Mouse (Mus musculus): Measurements from ENCODE around the gene Dusp1. TPM values are rescaled to one million over a fixed set of nuclear protein-coding genes. Genes with fewer than 3 reads are reported as not detected.

Gene Dusp1
- polyA plus RNA-seq, 1 experiment from 2014 or later, result 19.4 TPM

DNA sequence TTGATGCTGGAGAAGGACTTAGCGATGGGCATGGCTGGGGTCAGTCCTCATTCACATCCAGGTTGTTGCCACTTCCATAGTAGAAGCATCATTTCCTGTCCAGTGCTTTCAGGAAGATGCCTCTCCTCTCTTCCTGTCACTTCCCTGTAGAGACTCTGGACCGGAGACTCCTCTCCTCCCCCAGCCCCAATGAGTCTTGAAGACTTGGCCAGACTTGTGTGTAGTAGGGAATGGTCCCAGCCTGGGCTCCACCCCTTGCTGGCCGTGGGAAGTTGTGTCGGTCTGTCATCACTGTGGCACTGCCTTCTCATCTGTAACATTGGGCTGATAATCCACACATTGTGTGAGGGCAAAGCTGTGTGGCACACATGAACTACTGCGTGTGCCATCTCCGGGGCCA lies 21.7 kb upstream of the Dusp1 start:
- Histone ChIP-seq H3K4me3 (no peak overlapping the region), H3K9ac (no peak overlapping the region), H3K36me3 (peaks cover 29% of the 10 kb centered on the region), H3K27ac (0 out of 2 replicates have a peak overlapping the region, but pooled peaks have one; percentile 24), H3K27me3 (no peaks in the 10 kb centered on the region), H3K4me1 (peaks cover 13% of the 10 kb centered on the region), H3K9me3 (no peaks in the 10 kb centered on the region), H3K4me2 (replicated peaks) (no peak overlapping the region)
- 90% methylated on average over 6 of the region's 6 CpGs for WGBS
- ATAC-seq (ENCODE audit: insufficient number of reproducible peaks, insufficient read depth, low FRiP score, low TSS enrichment), result no peak

DNA sequence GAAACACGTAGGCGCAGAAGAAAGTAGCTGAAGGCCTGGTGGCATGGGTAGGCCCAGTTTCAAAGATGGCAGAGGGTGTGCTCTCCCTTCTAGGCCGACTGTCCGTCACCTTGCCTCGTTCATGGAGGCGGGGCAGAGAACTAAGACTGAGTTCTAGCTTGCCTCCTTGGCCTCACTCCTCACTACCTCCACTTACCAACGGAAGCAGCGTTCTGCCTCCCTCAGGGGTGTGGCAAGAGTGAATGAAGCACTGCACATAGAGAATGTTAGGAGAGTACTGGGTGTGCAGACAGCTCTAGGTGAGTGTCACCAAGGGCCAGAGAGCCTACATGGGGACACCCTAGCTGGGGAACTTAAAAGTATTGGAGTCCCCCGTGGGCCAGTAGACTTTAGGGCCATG lies 21.1 kb upstream of the Dusp1 start:
- peaks cover 18% of the 10 kb centered on the region for H3K4me1 ChIP-seq
- no peak overlapping the region for H3K9ac ChIP-seq
- peaks cover 32% of the 10 kb centered on the region for H3K36me3 ChIP-seq
- no peaks in the 10 kb centered on the region for H3K27me3 ChIP-seq
- H3K27ac ChIP-seq, result no peak overlapping the region
- H3K4me3 ChIP-seq, result no peak overlapping the region
- 92% methylated on average over 9 of the region's 9 CpGs for WGBS
- H3K4me2 ChIP-seq (replicated peaks), result no peak overlapping the region
- ATAC-seq (ENCODE audit: insufficient number of reproducible peaks, insufficient read depth, low FRiP score, low TSS enrichment), result no peak
- H3K9me3 ChIP-seq, result no peaks in the 10 kb centered on the region

DNA sequence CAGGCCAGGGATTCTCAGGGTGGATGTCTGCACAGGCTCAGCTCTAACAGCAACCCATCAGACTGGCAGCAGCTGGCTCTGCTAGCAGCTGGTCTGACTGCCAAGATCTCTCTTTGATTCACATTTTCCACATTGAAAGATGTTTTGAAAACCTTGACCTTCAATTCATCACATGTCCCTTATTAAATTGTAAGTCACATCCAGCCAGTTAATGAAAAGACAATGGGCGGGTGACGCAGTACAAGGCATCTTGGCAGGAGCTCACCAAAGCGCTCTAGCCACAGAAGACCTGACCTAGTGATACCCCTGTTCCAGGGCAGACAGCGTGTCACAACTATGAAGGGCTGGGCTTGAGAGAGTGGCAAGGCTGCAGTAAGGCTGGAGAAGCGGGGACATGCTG lies 20.4 kb upstream of the Dusp1 start:
- Histone ChIP-seq H3K4me1 (peaks cover 21% of the 10 kb centered on the region), H3K4me2 (replicated peaks) (no peak overlapping the region), H3K9me3 (no peaks in the 10 kb centered on the region), H3K4me3 (no peak overlapping the region), H3K36me3 (peaks cover 32% of the 10 kb centered on the region), H3K27me3 (no peaks in the 10 kb centered on the region), H3K9ac (no peak overlapping the region), H3K27ac (no peak overlapping the region)
- WGBS, result 90% methylated on average over 5 of the region's 5 CpGs
- no peak for ATAC-seq (ENCODE audit: insufficient number of reproducible peaks, insufficient read depth, low FRiP score, low TSS enrichment)

DNA sequence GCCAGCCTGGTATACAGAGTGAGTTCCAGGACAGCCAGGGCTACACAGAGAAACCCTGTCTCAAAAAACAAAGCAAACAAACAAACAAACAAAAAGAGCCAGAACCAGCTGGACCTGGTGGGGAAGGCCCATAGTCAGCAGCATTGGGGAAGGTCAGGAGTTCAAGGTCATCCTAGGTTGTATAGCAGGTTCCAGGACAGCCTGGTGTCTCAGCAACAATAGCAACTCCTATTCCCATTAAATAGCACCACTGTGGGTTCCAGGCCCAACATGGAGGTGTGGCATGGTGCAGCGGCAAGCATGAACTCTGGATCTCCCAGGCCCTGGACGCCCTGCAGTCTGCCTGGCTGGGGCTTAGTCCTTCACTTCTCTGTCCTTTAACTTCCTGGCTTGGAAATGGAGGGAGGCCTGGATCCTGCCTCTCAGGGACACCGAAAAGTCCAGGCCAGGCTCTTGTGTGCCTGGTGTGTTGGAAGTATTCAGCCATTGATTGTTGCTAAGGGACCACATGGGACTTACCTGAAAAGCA lies 19.0 kb upstream of the Dusp1 start:
- Histone ChIP-seq H3K9ac (no peak overlapping the region), H3K4me2 (replicated peaks) (no peak overlapping the region), H3K4me1 (peaks cover 21% of the 10 kb centered on the region), H3K4me3 (no peak overlapping the region), H3K36me3 (peaks cover 32% of the 10 kb centered on the region), H3K27me3 (no peaks in the 10 kb centered on the region), H3K9me3 (no peaks in the 10 kb centered on the region), H3K27ac (no peak overlapping the region)
- 95% methylated on average over 3 of the region's 3 CpGs for WGBS
- no peak for ATAC-seq (ENCODE audit: insufficient number of reproducible peaks, insufficient read depth, low FRiP score, low TSS enrichment)

DNA sequence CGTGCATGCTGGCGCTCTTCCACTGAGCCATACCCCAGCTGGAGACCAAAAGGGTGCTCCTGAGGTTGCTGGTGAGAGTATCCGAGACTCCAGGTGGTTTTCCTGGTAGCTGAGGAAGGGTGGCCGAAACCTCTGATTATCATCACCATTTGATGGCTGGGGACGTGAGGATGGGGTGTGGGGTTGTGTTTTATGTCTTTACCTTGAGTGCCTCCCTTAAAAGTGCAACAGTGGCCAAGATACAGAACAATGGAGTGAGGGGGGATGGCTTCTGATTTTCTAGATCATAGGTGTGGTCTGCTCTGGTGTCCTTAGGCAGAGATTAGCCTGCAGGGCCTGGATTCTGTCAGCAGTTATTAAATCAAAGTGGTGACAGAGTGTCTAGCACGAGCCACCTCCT lies 17.5 kb upstream of the Dusp1 start:
- no peak overlapping the region for H3K4me2 ChIP-seq (replicated peaks)
- WGBS, result 85% methylated on average over 6 of the region's 6 CpGs
- H3K9me3 ChIP-seq, result no peaks in the 10 kb centered on the region
- H3K9ac ChIP-seq, result no peak overlapping the region
- no peak overlapping the region for H3K27ac ChIP-seq
- H3K27me3 ChIP-seq, result no peaks in the 10 kb centered on the region
- H3K4me3 ChIP-seq, result no peak overlapping the region
- ATAC-seq (ENCODE audit: insufficient number of reproducible peaks, insufficient read depth, low FRiP score, low TSS enrichment), result no peak
- H3K4me1 ChIP-seq, result peaks cover 19% of the 10 kb centered on the region
- peaks cover 39% of the 10 kb centered on the region for H3K36me3 ChIP-seq

DNA sequence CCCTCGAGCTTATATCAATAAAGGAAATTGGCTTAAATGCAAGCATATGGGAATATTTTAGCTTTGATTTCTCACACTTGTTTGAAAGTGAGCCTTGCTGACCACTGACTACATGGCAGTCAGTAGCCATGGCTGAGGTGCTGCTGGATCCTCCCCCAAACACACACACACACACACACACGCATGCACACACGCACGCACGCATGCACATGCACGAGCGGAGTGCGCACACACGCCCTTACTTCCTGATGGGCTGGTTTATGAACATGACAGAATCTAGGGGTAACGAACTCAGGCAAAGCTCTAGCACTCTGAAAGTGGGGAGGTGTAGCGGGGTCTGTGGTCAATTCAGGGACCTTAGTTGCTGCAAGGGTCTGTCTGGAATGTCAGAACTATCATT lies 16.8 kb upstream of the Dusp1 start:
- Histone ChIP-seq H3K36me3 (peaks cover 33% of the 10 kb centered on the region), H3K27ac (no peak overlapping the region), H3K4me1 (peaks cover 12% of the 10 kb centered on the region), H3K27me3 (no peaks in the 10 kb centered on the region), H3K4me3 (no peak overlapping the region), H3K9me3 (no peaks in the 10 kb centered on the region), H3K4me2 (replicated peaks) (no peak overlapping the region), H3K9ac (no peak overlapping the region)
- no peak for ATAC-seq (ENCODE audit: insufficient number of reproducible peaks, insufficient read depth, low FRiP score, low TSS enrichment)
- WGBS, result 85% methylated on average over 11 of the region's 11 CpGs

DNA sequence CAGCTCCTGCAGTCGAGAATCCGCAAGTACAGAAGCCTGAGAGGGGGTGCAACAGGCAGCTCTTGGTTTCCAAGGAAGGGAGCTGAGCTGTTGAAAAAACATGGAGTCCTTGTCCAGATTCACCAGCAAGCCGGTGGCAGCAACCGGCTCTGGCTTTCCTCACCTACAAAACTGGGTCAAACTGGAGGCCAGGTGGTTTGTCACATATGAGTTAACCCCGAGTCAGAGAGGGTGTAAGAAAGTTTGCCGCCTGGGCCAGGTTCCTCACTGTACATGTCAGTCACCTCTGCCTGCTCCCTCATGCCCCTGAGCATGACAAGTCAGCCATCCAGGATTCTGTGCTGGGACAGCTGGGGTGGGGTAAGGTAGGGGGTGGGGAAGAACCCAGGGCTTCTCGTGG lies 16.2 kb upstream of the Dusp1 start:
- Histone ChIP-seq H3K36me3 (peaks cover 32% of the 10 kb centered on the region), H3K27me3 (no peaks in the 10 kb centered on the region), H3K9ac (no peak overlapping the region), H3K9me3 (no peaks in the 10 kb centered on the region), H3K4me1 (peaks cover 12% of the 10 kb centered on the region), H3K27ac (no peak overlapping the region), H3K4me2 (replicated peaks) (no peak overlapping the region), H3K4me3 (no peak overlapping the region)
- ATAC-seq (ENCODE audit: insufficient number of reproducible peaks, insufficient read depth, low FRiP score, low TSS enrichment), result no peak
- 76% methylated on average over 7 of the region's 7 CpGs for WGBS

DNA sequence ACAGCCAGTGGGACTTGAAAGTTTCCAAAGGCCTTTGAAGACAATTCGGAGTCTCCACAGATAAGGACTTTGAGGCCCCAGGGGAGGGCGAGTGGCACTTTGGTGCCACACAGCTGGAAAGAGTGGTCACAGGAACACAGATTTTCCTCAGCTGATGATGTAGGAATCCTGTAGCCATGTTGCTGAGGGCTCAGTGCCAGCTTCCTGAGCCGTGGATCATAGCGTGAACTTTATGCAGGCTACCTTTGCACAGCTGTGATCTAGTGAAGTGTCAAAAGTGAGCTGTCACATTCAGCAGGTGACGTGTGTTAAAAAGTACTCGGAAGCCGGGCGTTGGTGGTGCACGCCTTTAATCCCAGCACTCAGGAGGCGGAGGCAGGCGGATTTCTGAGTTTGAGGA lies 15.4 kb upstream of the Dusp1 start:
- peaks cover 12% of the 10 kb centered on the region for H3K4me1 ChIP-seq
- no peaks in the 10 kb centered on the region for H3K9me3 ChIP-seq
- no peak overlapping the region for H3K9ac ChIP-seq
- no peak overlapping the region for H3K27ac ChIP-seq
- H3K27me3 ChIP-seq, result no peaks in the 10 kb centered on the region
- no peak overlapping the region for H3K4me3 ChIP-seq
- H3K36me3 ChIP-seq, result peaks cover 32% of the 10 kb centered on the region
- WGBS, result 83% methylated on average over 11 of the region's 11 CpGs
- H3K4me2 ChIP-seq (replicated peaks), result no peak overlapping the region
- ATAC-seq (ENCODE audit: insufficient number of reproducible peaks, insufficient read depth, low FRiP score, low TSS enrichment), result no peak

DNA sequence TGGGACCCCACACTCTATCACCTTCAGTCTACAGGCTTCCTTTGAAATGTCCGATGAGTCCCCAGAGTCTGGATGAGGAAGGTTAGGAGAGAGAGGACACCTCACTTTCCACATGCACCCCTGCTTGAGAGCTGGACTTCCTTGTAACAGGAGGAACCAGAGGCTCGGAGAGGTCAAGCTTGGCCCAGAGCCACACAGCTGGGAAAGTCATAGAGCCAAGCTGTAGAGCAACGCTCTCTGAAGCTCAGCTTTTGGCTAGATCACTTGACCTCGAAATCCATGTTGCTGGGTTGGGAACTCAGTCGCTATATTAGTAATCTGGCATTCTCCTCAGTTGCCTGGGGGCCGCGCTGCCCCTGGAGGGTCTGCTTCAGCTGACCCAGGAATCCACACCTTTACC lies 14.9 kb upstream of the Dusp1 start:
- Histone ChIP-seq H3K27me3 (no peaks in the 10 kb centered on the region), H3K9ac (0 out of 2 replicates have a peak overlapping the region, but pooled peaks have one; percentile 0), H3K4me3 (no peak overlapping the region), H3K36me3 (peaks cover 29% of the 10 kb centered on the region), H3K9me3 (no peaks in the 10 kb centered on the region), H3K27ac (no peak overlapping the region), H3K4me2 (replicated peaks) (no peak overlapping the region), H3K4me1 (peaks cover 12% of the 10 kb centered on the region)
- WGBS, result 89% methylated on average over 7 of the region's 7 CpGs
- no peak for ATAC-seq (ENCODE audit: insufficient number of reproducible peaks, insufficient read depth, low FRiP score, low TSS enrichment)

DNA sequence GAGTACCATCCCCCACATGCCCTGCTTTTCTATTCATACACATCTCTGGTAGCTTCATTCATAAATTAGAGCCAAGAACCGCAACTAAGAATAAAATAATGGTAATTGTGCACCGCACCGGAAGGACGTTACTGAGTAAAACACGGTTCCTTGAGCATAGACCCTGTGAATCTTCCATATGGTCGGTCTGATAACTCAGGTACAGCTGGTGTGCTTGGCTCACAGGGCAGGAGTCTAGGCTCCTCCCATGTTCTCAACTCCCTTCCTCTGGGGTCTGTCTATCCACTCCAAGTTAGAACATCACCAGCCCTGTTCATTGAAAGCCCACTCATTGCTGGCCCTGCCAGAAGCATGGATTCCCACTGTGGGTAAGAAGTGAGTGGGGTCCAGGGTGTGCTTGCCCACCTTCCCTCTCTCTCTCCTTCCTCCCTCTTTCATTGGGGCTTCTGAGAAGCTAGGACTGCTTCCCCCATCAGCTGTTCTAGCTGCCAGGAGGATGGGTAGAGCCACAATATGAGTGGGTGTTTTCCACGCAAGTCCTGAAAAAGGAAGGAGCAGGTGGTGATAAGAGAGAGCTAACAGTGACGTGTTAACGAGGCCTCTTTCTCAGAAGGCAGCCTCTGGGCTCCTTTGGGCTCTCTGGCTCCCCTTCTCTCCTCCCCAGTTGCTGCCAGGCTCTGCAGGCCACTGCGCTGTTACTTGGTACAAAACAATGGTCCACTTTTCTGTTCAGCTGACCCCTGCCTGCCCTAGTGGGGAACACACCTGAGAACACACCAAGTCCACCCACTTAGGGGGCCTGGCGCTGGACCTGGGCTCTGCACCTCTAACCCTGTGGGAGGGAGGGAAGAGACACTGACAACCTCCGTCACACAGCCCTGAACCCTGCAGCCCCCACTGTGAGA lies 14.1 kb upstream of the Dusp1 start:
- WGBS, result 86% methylated on average over 12 of the region's 12 CpGs
- ATAC-seq (ENCODE audit: insufficient number of reproducible peaks, insufficient read depth, low FRiP score, low TSS enrichment), result 0 out of 2 replicates have a peak, but pooled peaks have one; percentile 49
- Histone ChIP-seq H3K4me2 (replicated peaks) (no peak overlapping the region), H3K9me3 (no peaks in the 10 kb centered on the region), H3K27ac (no peak overlapping the region), H3K36me3 (peaks cover 27% of the 10 kb centered on the region), H3K27me3 (no peaks in the 10 kb centered on the region), H3K4me3 (no peak overlapping the region), H3K4me1 (peaks cover 12% of the 10 kb centered on the region), H3K9ac (no peak overlapping the region)

DNA sequence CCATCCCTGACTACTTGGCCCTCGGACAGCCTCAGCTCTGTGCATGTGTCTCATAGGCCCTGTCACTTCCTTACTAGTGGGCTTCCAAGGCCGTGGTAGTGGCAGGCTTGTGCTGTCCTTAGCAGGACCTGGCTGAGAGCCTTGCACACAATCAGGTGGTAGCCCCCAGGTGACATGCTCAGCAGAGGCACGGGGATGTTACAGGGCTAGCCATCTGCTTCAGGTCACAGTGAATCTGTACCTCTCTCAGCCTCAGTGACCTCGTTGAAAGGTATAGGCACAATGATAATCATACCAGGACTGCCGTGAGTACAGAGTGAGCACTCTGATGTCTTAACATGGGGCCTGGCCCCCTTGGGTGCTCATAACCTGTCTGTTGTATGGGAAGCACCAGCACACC lies 12.8 kb upstream of the Dusp1 start:
- Histone ChIP-seq H3K9ac (no peak overlapping the region), H3K4me2 (replicated peaks) (no peak overlapping the region), H3K4me3 (no peak overlapping the region), H3K36me3 (peaks cover 28% of the 10 kb centered on the region), H3K9me3 (no peaks in the 10 kb centered on the region), H3K4me1 (peaks cover 12% of the 10 kb centered on the region), H3K27ac (no peak overlapping the region), H3K27me3 (no peaks in the 10 kb centered on the region)
- no peak for ATAC-seq (ENCODE audit: insufficient number of reproducible peaks, insufficient read depth, low FRiP score, low TSS enrichment)
- 87% methylated on average over 5 of the region's 5 CpGs for WGBS

DNA sequence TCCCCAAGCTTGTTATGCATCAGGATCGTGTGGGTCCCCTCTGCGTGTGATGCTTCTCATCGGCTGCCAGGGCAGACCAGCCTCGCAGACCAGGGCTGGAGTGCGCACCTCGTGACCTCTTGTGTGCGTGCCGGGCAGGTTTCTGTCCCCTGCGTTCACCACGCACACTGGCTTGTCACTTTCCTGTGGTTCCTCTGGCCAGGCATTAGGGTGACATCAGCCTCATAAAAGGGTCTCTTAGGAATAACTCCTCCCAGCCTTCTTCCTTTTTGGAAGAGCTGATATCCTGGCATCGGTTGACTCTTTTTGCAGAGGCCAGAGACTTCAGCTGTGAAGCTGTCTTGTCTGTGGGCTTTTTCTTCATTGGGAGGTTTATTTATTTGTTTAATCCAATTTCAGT lies 12.2 kb upstream of the Dusp1 start:
- ATAC-seq (ENCODE audit: insufficient number of reproducible peaks, insufficient read depth, low FRiP score, low TSS enrichment), result no peak
- Histone ChIP-seq H3K4me2 (replicated peaks) (no peak overlapping the region), H3K9ac (no peak overlapping the region), H3K4me3 (no peak overlapping the region), H3K36me3 (peaks cover 34% of the 10 kb centered on the region), H3K27ac (no peak overlapping the region), H3K27me3 (no peaks in the 10 kb centered on the region), H3K9me3 (no peaks in the 10 kb centered on the region), H3K4me1 (peaks cover 12% of the 10 kb centered on the region)
- WGBS, result 94% methylated on average over 11 of the region's 11 CpGs

Data from embryonic facial prominence, embryonic 12.5 days (tissue).